Mouse (Mus musculus) frontal cortex, adult 2 months (tissue): ENCODE measurements around the gene Hif3a. TPM values are rescaled to one million over a fixed set of nuclear protein-coding genes. Genes with fewer than 3 reads are reported as not detected.

Source experiments
- DNase-seq, 2 experiments: peaks; one replicate each; pipeline ENCODE4 v3.0.0; 2022; ENCODE audit warnings: low spot score in 1 of 2; ENCODE audit errors: extremely low spot score in 1 of 2
- polyA plus RNA-seq: library from polyadenylated mRNA; depleted of rRNA; stranded (reverse); fragments of >200 nt; gene quantifications from 2 replicates; pipeline ENCODE4 v1.2.3, GENCODE M21; 2012

Hif3a gene
- polyA plus RNA-seq, 1 experiment: 3.4 TPM

DNA sequence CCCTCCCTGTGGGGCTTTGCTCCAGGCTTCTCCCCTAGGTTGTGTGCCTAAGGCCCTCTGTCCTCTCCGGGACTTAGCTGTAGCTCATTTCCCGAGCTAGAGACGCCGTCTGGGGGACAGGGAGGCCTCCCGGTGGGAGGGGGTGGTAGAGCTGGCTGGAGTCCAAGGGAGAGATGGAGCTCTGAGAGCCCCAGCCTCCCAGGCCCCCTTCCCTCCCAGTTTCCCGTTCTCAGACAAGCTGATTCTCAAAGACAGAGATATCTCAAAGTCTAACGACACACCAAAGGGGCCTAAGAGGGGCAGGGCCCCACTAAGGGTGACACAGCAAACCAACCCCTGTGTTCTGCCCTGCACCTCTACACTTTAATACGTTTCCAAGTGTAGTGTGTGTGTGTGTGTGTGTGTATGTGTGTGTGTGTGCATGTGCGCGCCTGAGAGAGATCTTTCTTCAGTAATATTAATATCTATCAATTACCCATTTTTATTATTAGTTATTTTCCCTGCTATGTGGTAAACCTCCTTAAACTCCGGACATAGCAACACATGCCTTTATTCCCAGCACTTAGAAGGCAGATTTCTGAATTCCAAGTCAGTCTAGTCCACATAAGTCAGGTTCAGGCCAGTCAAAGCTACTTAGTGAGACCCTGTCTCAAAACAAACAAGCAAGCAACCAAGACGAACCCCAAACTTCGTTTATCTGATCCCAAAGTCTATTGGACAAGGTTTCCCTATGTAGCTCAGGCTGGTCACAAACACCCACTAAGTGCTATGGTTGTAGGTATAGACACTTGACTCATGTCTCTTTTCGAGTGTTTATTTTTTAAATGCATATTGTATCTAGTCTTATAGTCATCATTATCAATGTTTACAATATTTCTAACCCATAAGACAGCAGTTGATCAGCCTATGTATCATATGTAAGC, 5.4 kb downstream of the Hif3a start:
- peak in 1 of 2 experiments; percentile 25 for DNase-seq

GRCm38 (mm10) chr7:17056081-17056581, 6.1 kb downstream of the Hif3a start:
- DNase-seq: peak; percentile 87 to 91

DNA sequence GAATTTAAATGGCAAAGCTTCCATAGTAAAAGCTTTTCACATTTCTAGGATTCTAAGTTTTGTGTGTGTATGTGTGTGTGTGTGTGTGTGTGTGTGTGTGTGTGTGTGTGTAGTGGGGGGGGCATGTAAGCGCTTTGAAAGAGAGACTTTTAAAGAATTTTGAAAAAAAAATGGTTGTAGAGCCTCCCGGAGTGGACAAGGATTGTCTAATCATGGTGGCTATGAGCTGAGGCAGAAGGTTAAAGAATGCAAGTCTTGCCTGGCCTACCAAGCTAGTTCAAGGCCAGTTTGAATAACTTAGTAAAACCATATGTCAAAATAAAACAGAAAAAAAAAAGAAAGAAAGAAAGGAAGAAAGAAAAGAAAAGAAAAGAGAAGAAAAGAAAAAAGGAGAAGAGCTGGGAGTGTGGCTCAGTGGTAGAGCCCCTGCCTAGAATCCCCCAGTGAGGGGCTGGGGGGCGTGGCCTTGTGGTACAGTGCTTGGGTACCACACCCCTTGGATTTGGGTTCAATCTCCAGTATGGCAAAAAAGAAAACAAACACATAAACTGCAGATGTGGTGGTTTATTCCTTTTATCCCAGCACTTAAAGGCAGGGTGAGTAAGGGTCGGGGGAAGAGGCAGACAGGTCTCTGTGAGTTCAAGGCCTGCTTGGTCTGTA, 6.8 kb downstream of the Hif3a start:
- DNase-seq: no peak

DNA sequence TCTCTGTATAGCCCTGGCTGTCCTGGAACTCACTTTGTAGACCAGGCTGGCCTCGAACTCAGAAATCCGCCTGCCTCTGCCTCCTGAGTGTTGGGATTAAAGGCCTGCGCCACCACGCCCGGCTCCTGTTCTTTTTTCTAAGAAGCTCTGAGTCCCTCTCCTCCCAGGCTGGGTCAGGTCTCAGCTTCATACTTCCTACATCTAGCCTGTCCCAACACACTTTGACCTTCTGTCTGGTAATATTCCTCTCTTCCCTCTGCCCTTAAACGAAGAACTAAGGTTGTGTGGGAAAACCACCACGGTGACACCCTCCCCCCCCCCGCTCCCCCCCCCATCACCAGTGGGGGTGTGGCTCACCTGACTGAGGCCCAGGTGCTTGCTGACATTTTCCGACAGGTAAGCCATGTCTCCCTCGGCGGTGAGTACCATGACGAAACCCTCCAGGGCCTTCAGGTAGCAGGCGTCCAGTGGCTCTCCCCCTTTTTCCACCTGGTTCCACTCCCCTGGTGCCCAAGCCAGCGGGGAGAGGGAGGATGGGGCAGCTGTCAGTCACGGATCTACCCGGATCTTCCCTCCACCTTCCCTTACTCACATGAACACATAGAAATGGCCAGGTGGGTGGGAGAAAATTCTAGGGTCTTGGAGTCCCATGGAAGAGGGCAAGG, 7.8 kb downstream of the Hif3a start:
- DNase-seq: no peak

- DNase-seq: peak in 1 of 2 experiments; percentile 81
Measured at GRCm38 (mm10) chr7:17050933-17051594, 11.2 kb downstream of the Hif3a start.

DNA sequence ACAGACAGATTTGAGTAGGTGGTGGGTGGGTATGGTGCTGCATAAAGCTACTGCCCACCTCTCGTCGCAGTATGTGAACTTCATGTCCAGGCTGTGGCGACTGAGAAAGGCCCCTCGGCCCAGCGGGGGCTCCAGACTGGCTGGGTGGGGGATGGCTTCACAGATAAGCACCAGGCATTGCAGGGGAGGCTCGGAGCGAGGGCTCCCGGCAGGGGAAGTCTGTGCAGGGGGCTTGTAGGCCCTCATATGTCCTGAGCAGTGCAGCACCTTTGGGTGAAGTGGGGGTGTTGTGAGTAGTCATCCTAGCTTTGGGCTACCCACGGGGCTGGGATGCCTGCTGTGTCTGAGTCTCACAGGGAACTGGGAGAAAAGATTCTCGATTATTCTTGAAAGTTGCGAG, 11.7 kb downstream of the Hif3a start:
- DNase-seq: no peak

GRCm38 (mm10) chr7:17048431-17049190, 13.6 kb downstream of the Hif3a start:
- DNase-seq: no peak

- no peak for DNase-seq
Measured at GRCm38 (mm10) chr7:17047041-17047682, 15.1 kb downstream of the Hif3a start.

DNA sequence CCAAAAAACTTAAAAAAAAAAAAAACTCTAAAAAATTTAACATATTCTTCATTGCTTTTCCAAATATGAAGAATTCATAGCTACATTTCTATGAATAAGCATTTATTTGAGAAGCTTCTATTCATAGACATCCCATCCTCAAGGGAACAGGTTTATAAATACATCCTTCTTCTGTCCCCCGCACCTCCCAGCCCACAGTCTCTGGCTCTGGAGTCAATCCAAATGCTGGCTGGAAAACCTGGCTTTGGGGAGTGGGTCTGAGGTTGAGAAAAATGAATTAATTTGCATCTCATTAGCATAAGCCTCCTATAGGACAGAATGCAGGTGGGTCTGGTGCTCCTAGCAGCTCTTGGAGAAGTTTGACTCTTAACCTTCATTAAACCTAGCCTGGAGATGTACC, 16.5 kb downstream of the Hif3a start:
- DNase-seq: peak in 1 of 2 experiments; percentile 70

GRCm38 (mm10) chr7:17039373-17039772, 22.9 kb downstream of the Hif3a start:
- peak in 1 of 2 experiments; percentile 63 for DNase-seq

DNA sequence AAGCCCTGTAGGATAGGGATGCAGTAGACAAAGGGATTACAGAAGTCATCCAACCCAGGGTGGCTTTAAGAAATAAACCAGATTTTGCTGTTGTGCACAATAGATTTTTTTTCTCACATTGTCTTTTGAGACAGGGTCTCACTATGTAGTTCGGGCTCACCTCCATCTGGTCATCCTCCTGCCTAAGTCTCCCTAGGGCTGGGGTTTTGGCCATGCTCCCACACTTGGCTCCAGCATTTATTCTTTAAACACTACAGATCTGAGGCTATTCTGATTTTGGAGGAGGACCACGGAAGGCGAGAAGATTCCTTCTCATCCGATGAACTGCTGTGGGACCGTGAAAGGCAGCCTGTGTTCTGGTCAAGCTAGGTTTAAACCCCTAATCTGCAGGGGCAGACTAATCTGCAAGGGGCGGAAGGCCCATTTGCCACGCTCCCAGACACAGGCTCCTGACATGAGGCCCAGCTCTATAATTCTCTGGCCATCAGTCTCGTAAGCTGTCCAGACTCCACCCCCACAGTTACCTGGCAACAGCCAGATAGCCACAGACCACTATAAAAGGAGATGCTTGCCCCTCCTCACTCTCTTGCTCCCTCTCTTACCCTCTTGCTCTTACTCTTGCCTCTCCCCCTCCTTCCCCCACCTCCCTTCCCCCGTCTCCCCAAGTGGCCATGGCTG, 24.1 kb downstream of the Hif3a start:
- DNase-seq: no peak

DNA sequence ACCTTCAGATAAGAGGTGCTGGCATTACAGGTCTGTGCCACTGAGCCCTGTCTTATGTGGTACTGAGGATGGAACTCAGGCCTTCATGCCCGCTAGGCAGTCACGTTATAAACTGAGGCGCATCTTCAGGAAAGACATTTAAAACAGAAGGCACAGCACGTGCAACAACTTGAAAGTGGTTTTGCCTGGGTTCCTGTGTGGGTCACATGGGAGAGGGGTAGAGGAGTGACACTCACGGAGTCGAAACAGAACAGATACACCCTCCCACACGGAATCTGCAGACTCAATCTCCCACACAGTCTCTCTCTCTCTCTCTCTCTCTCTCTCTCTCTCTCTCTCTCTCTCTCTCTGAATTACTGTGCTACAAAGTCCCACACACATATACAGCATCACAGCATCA, 32.0 kb downstream of the Hif3a start:
- DNase-seq: peak in 1 of 2 experiments; percentile 58

GRCm38 (mm10) chr7:17028923-17029322, 33.3 kb downstream of the Hif3a start:
- DNase-seq: peak in 1 of 2 experiments; percentile 73

DNA sequence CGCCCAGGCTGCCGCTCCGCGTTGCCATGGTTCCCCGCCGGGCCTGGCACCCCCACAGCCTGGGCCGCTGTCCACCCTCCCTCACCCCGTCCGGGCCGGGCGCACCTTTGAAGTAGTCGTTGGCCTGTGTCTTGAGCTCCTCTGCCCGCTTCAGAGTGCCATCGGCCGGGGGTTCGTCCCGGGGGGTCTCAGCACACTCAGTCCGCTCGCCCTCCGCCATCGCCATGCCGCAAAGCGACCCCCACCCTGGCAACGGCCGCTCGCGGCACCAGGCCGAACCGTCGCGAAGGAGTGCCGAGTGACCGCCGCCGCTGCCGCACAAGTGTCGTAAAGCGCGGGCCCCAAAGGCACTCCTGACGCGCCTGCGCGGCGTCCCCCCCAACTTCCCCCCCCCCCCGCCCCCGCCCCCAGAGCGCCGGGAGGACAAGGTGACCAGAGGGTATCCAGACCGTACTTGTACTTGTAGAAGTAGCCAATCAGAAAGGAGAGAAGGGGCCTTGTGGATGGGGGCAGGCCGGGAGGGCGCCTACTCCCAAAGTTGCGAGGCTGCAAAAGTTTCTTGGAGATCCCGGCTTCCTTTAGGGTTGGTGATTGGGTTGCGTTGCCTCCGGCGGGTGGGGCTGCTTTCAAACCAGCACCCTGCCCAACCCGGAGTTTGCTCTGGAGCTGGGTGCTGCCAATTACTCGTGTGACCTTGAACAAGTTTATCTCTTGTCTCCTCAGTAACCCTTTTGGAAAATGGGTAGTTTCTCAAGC, 34.5 kb downstream of the Hif3a start, which contains the start of gene Ppp5c:
Gene Ppp5c, minus strand, starts transcription at position 337 of the 756 bp plus-strand sequence.
- peak; percentile 76 to 86 for DNase-seq

DNA sequence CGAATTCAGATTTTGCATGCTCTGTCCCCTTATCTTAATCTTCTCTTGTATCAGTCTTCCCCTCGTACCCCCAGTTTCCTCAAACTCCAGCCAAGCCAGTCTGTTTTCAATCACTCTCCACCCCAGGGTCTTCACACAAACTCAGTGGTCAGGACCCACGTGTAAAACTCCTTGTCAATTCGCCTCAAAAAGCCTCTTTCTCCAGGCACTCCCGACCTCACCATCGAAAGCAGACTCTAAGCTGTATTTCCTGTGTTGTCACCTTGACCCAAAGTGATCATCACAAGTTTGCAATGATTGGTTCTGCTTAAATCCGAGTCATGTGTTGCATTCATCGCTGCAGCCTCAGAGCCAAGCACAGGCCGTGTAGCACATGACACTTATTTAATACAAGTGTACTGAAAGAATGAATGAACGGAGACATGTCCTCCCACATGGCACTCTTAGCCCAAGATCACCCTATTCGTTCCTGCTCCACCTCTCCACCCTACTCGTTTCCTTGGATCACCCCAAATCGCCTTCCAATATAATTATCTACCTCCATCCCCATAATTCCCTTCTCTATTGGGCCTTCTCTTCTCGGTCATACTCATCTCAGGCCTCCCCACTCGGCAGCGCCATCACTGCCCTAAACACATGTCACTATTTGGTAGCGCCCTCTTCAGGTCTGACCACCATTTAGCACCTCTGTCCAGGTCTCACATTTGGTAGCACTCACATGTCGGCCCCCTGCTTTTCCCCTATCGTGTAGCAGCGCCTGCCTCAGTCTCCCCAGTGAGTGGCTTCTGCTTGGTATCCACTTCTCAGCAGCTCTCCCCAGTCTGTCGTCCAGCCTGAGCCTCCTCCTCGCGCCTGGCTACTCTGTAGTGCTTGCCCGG, 35.3 kb downstream of the Hif3a start:
- DNase-seq: peak; percentile 60 to 75

- DNase-seq: no peak
Measured at GRCm38 (mm10) chr7:17025896-17026622, 36.2 kb downstream of the Hif3a start.
